Mouse (Mus musculus): Measurements from ENCODE around the gene Gm4792.

Gm4792 gene

GRCm38 (mm10) chr10:94298471-94298870 lies at the start of gene Gm4792:
Gm4792 (minus strand) TSS chr10:94298703.
- DNase-seq (ENCODE audit: low read depth in 1 of 2, low spot score in 2 of 2) = no peak

- DNase-seq (ENCODE audit: low read depth in 1 of 2, low spot score in 2 of 2) = no peak
Observed at GRCm38 (mm10) chr10:94347959-94348358, 49.5 kb upstream of the Gm4792 start.

- DNase-seq (ENCODE audit: low read depth in 1 of 2, low spot score in 2 of 2) = no peak
Observed at GRCm38 (mm10) chr10:94347296-94347695, 48.8 kb upstream of the Gm4792 start.

- DNase-seq (ENCODE audit: low read depth in 1 of 2, low spot score in 2 of 2) = no peak
Observed at GRCm38 (mm10) chr10:94346596-94346995, 48.1 kb upstream of the Gm4792 start.

GRCm38 (mm10) chr10:94345509-94346252 lies 47.2 kb upstream of the Gm4792 start:
- DNase-seq (ENCODE audit: low read depth in 1 of 2, low spot score in 2 of 2) = no peak

- DNase-seq (ENCODE audit: low read depth in 1 of 2, low spot score in 2 of 2) = no peak
Observed at GRCm38 (mm10) chr10:94344631-94345417, 46.3 kb upstream of the Gm4792 start.

GRCm38 (mm10) chr10:94343581-94343980 lies 45.1 kb upstream of the Gm4792 start:
- DNase-seq (ENCODE audit: low read depth in 1 of 2, low spot score in 2 of 2) = no peak

- DNase-seq (ENCODE audit: low read depth in 1 of 2, low spot score in 2 of 2) = no peak
Observed at GRCm38 (mm10) chr10:94342256-94342655, 43.8 kb upstream of the Gm4792 start.

GRCm38 (mm10) chr10:94341501-94341900 lies 43.0 kb upstream of the Gm4792 start:
- DNase-seq (ENCODE audit: low read depth in 1 of 2, low spot score in 2 of 2) = no peak

- no peak for DNase-seq (ENCODE audit: low read depth in 1 of 2, low spot score in 2 of 2)
Observed at GRCm38 (mm10) chr10:94336071-94336470, 37.6 kb upstream of the Gm4792 start.

GRCm38 (mm10) chr10:94335047-94335446 lies 36.5 kb upstream of the Gm4792 start:
- DNase-seq (ENCODE audit: low read depth in 1 of 2, low spot score in 2 of 2) = no peak

GRCm38 (mm10) chr10:94333328-94333727 lies 34.8 kb upstream of the Gm4792 start:
- no peak for DNase-seq (ENCODE audit: low read depth in 1 of 2, low spot score in 2 of 2)

- DNase-seq (ENCODE audit: low read depth in 1 of 2, low spot score in 2 of 2) = no peak
Observed at GRCm38 (mm10) chr10:94332358-94333137, 34.0 kb upstream of the Gm4792 start.

GRCm38 (mm10) chr10:94329962-94330361 lies 31.5 kb upstream of the Gm4792 start:
- DNase-seq (ENCODE audit: low read depth in 1 of 2, low spot score in 2 of 2) = no peak

- no peak for DNase-seq (ENCODE audit: low read depth in 1 of 2, low spot score in 2 of 2)
Observed at GRCm38 (mm10) chr10:94318574-94318973, 20.1 kb upstream of the Gm4792 start.

GRCm38 (mm10) chr10:94313146-94313545 lies 14.6 kb upstream of the Gm4792 start:
- DNase-seq (ENCODE audit: low read depth in 1 of 2, low spot score in 2 of 2) = no peak

- no peak for DNase-seq (ENCODE audit: low read depth in 1 of 2, low spot score in 2 of 2)
Observed at GRCm38 (mm10) chr10:94312007-94312715, 13.7 kb upstream of the Gm4792 start.

- DNase-seq (ENCODE audit: low read depth in 1 of 2, low spot score in 2 of 2) = no peak
Observed at GRCm38 (mm10) chr10:94311511-94312006, 13.1 kb upstream of the Gm4792 start, which contains the start of gene Tmcc3. Tmcc3 (plus strand) TSS chr10:94311949.

GRCm38 (mm10) chr10:94310499-94311267 lies 12.2 kb upstream of the Gm4792 start:
- DNase-seq (ENCODE audit: low read depth in 1 of 2, low spot score in 2 of 2) = no peak

GRCm38 (mm10) chr10:94305526-94305925 lies 7.0 kb upstream of the Gm4792 start:
- DNase-seq (ENCODE audit: low read depth in 1 of 2, low spot score in 2 of 2) = no peak
